Comparison of ENCODE assay signal across 20 mouse cellular contexts in genomic region chr13:62973111-62973510, GRCm38 (mm10). TPM values are rescaled to one million over a fixed set of nuclear protein-coding genes. Genes with fewer than 3 reads are reported as not detected.
DNase-seq lines count a peak whose midpoint lies in the region; ATAC-seq and TF ChIP-seq lines count a peak whose summit lies in the region.
"Had no signal": no experiment of that assay in that cellular context is flagged by ENCODE, and none has a peak within 500 bp of the region (broad histone marks: within the 10 kb centered on the region; RNA-seq: fewer than 3 reads in every experiment).

No protein-coding gene starts in this region.

- TF ChIP-seq EP300 in liver, postnatal 0 days (IDR thresholded peaks at IDR 0.05; ENCODE audit: low read depth): no peak

- H3K9me3 ChIP-seq in heart, embryonic 10.5 days: no peaks in the 10 kb centered on the region
- H3K9me3 ChIP-seq in liver, embryonic 12.5 days (replicated peaks): no peaks in the 10 kb centered on the region
- H3K9me3 ChIP-seq in liver, embryonic 15.5 days (replicated peaks): no peaks in the 10 kb centered on the region
- H3K9me3 ChIP-seq in liver, postnatal 0 days (ENCODE audit: low read length): no peaks in the 10 kb centered on the region
- H3K9me3 ChIP-seq: embryonic facial prominence, embryonic 10.5 days; embryonic facial prominence, embryonic 12.5 days; forebrain, embryonic 13.5 days; forebrain, embryonic 15.5 days had no signal

- H3K27me3 ChIP-seq in heart, embryonic 10.5 days (ENCODE audit: insufficient read depth, poor library complexity, severe bottlenecking): no peaks in the 10 kb centered on the region
- no peaks in the 10 kb centered on the region for H3K27me3 ChIP-seq in liver, embryonic 12.5 days (replicated peaks)
- no peaks in the 10 kb centered on the region for H3K27me3 ChIP-seq in liver, embryonic 15.5 days
- H3K27me3 ChIP-seq in liver, postnatal 0 days (ENCODE audit: insufficient read depth, low read length): no peaks in the 10 kb centered on the region
- H3K27me3 ChIP-seq: embryonic facial prominence, embryonic 12.5 days; forebrain, embryonic 13.5 days; forebrain, embryonic 15.5 days had no signal

- DNase-seq in heart, embryonic 10.5 days (ENCODE audit: low spot score): peak; percentile 33
- no peak for DNase-seq in heart, adult 18-20 months
- no peak for DNase-seq in liver
- no peak for DNase-seq in liver, postnatal 0 days
- DNase-seq in lung, postnatal 25 days (ENCODE audit: low spot score): no peak
- no peak for DNase-seq in cerebellum, adult 11-12 months
- DNase-seq: adrenal gland, adult 2 months; adrenal gland, postnatal 10 days; adrenal gland, postnatal 25 days; cerebellum, adult 11 months; cerebellum, adult 2 months; cerebellum, adult 9-10 months; cerebellum, postnatal 10 days; cerebellum, postnatal 25 days had no signal

- 75% methylated on average over 4 of the region's 4 CpGs for WGBS in heart, embryonic 10.5 days
- 78% methylated on average over 4 of the region's 4 CpGs for WGBS in liver, embryonic 12.5 days (ENCODE audit: insufficient replicate concordance)
- 68% methylated on average over 4 of the region's 4 CpGs for WGBS in liver, embryonic 15.5 days (ENCODE audit: insufficient replicate concordance)
- WGBS in liver, postnatal 0 days (ENCODE audit: insufficient replicate concordance): 54% methylated on average over 4 of the region's 4 CpGs

- ATAC-seq in liver, embryonic 12.5 days: 0 out of 2 replicates have a peak, but pooled peaks have one; percentile 18
- ATAC-seq in liver, embryonic 15.5 days (ENCODE audit: insufficient read depth): peak; percentile 52
- peak; percentile 66; the same call in 1 of the 2 replicates for ATAC-seq in liver, postnatal 0 days
- ATAC-seq: forebrain, embryonic 13.5 days; forebrain, embryonic 15.5 days had no signal

- no peaks in the 10 kb centered on the region for H3K36me3 ChIP-seq in heart, embryonic 10.5 days
- H3K36me3 ChIP-seq in liver, embryonic 12.5 days: no peaks in the 10 kb centered on the region
- no peaks in the 10 kb centered on the region for H3K36me3 ChIP-seq in liver, embryonic 15.5 days (replicated peaks)
- H3K36me3 ChIP-seq in liver, postnatal 0 days (replicated peaks; ENCODE audit: insufficient read depth, low read length): no peaks in the 10 kb centered on the region
- H3K36me3 ChIP-seq: embryonic facial prominence, embryonic 10.5 days; embryonic facial prominence, embryonic 12.5 days; forebrain, embryonic 15.5 days had no signal

- 0 out of 2 replicates have a peak, but pooled peaks cover 6% of the 10 kb centered on the region for H3K4me1 ChIP-seq in heart, embryonic 10.5 days
- H3K4me1 ChIP-seq in liver, embryonic 12.5 days: peaks cover 11% of the 10 kb centered on the region
- peaks cover 7% of the 10 kb centered on the region; the same call in 1 of the 2 replicates for H3K4me1 ChIP-seq in liver, embryonic 15.5 days (replicated peaks)
- peaks cover 13% of the 10 kb centered on the region; the same call in 1 of the 2 replicates for H3K4me1 ChIP-seq in liver, postnatal 0 days (ENCODE audit: insufficient read depth)
- H3K4me1 ChIP-seq: forebrain, embryonic 13.5 days; forebrain, embryonic 15.5 days had no signal

- H3K9ac ChIP-seq in liver, embryonic 12.5 days: no peak overlapping the region
- no peak overlapping the region for H3K9ac ChIP-seq in liver, embryonic 15.5 days
- no peak overlapping the region for H3K9ac ChIP-seq in liver, postnatal 0 days (replicated peaks)
- H3K9ac ChIP-seq: embryonic facial prominence, embryonic 12.5 days; forebrain, embryonic 13.5 days; forebrain, embryonic 15.5 days had no signal

- no peak overlapping the region for H3K4me2 ChIP-seq in liver, embryonic 12.5 days
- H3K4me2 ChIP-seq in liver, embryonic 15.5 days: no peak overlapping the region
- H3K4me2 ChIP-seq in liver, postnatal 0 days (ENCODE audit: low read depth, low read length): no peak overlapping the region
- H3K4me2 ChIP-seq: embryonic facial prominence, embryonic 12.5 days; forebrain, embryonic 13.5 days; forebrain, embryonic 15.5 days had no signal

- TF ChIP-seq CTCF in liver, postnatal 0 days (IDR thresholded peaks at IDR 0.05; ENCODE audit: low read depth): 0 out of 2 replicates have a peak, but pooled peaks have one; percentile 3

- no peak overlapping the region for H3K27ac ChIP-seq in heart, embryonic 10.5 days
- no peak overlapping the region for H3K27ac ChIP-seq in liver, embryonic 12.5 days
- H3K27ac ChIP-seq in liver, embryonic 15.5 days (replicated peaks): no peak overlapping the region
- no peak overlapping the region for H3K27ac ChIP-seq in liver, postnatal 0 days (ENCODE audit: low read depth)
- H3K27ac ChIP-seq: embryonic facial prominence, embryonic 10.5 days; embryonic facial prominence, embryonic 12.5 days; forebrain, embryonic 13.5 days; forebrain, embryonic 15.5 days had no signal

- H3K4me3 ChIP-seq in heart, embryonic 10.5 days: no peak overlapping the region
- no peak overlapping the region for H3K4me3 ChIP-seq in liver, embryonic 12.5 days
- no peak overlapping the region for H3K4me3 ChIP-seq in liver, embryonic 15.5 days (replicated peaks)
- H3K4me3 ChIP-seq in liver, postnatal 0 days (ENCODE audit: low read depth, low read length): no peak overlapping the region
- H3K4me3 ChIP-seq: embryonic facial prominence, embryonic 10.5 days; embryonic facial prominence, embryonic 12.5 days; forebrain, embryonic 13.5 days; forebrain, embryonic 15.5 days had no signal

RNA-seq across cellular contexts. Expression of gene 2010111I01Rik, which starts 8.4 kb away (rescaled TPM):
- 46.2 and 52.6 TPM in 2 replicates for polyA plus RNA-seq in heart, embryonic 10.5 days (2016; fragmentation: Nextera tagmentation; extraction: Ambion mirVana)
- 10 to 100 TPM; 82.0 to 84.9 TPM for total RNA-seq in heart, adult 18-20 months (2021)
- 17.2 and 19.6 TPM in 2 replicates for polyA plus RNA-seq in liver, embryonic 12.5 days (2016; fragmentation: Nextera tagmentation; extraction: Ambion mirVana)
- polyA plus RNA-seq in liver, embryonic 15.5 days (2015; fragmentation: Nextera tagmentation; extraction: Ambion mirVana): 14.6 and 15.6 TPM in 2 replicates
- 20.0 and 22.9 TPM in 2 replicates for polyA plus RNA-seq in liver, postnatal 0 days (2015; fragmentation: Nextera tagmentation; extraction: Ambion mirVana)
